Mouse (Mus musculus): ENCODE measurements at regions not wholly inside any gene's neighbourhood (a gene's known extent, or its start where the extent isn't known, plus 50 kb on each side); places are given as distances from the start of the nearest gene placed in this dataset.
A peak's percentile ranks its signal among the peaks of the same experiment; 100 is the strongest.

DNA sequence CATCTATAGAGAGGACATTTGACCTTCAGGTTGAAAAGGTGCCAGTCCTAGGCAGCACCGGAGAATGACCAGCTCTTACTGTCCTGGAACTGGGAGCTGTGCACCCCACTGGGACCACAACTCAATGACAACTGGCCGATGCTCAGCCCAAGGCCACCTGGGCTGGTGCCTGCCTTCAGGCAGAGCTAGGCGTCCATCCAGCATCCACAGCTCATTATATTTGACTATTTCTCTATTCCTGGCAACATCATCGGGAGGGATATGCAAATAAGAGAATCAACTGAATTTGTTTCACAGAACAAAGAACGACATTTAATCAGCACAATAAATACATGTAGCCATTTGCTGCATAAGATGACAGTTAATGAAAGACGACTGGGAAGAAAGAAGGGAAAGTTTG lies 149.0 kb upstream of the Gli2 start:
- Histone ChIP-seq H3K9me3 (no peaks in the 10 kb centered on the region), H3K27me3 (no peaks in the 10 kb centered on the region), H3K4me2 (replicated peaks) (no peak overlapping the region), H3K4me3 (no peak overlapping the region), H3K9ac (replicated peaks) (no peak overlapping the region), H3K27ac (replicated peaks) (peak overlapping the region; percentile 49), H3K4me1 (peaks cover 4% of the 10 kb centered on the region; the same call in 1 of the 2 replicates), H3K36me3 (no peaks in the 10 kb centered on the region)
- peak; percentile 76 for ATAC-seq (replicated peaks)
- WGBS, result 32% methylated on average over 6 of the region's 6 CpGs

DNA sequence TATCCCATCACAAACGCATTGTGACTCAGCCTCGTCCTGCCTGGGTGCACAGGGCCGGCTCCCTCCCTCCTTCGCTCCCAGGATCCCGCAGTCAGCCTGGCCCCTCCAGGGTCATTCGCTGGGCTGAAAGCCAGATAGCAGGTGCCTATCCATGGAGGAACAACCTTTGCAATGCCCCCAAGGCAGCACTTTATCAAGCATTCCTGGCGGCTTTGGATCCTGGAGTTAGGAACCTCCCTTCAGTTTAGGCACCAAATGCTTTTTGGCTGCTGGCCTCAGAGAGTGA lies 143.9 kb upstream of the Gli2 start:
- Histone ChIP-seq H3K4me2 (replicated peaks) (no peak overlapping the region), H3K27ac (replicated peaks) (no peak overlapping the region), H3K27me3 (no peaks in the 10 kb centered on the region), H3K9me3 (no peaks in the 10 kb centered on the region), H3K36me3 (no peaks in the 10 kb centered on the region), H3K4me1 (peaks cover 6% of the 10 kb centered on the region), H3K4me3 (no peak overlapping the region), H3K9ac (replicated peaks) (no peak overlapping the region)
- ATAC-seq (replicated peaks), result no peak
- 58% methylated on average over 7 of the region's 7 CpGs for WGBS

GRCm38 (mm10) chr1:119196674-119197414 lies 143.4 kb upstream of the Gli2 start:
- no peak for ATAC-seq (replicated peaks)
- Histone ChIP-seq H3K9ac (replicated peaks) (no peak overlapping the region), H3K4me1 (peaks cover 3% of the 10 kb centered on the region; the same call in 1 of the 2 replicates), H3K4me2 (replicated peaks) (no peak overlapping the region), H3K4me3 (no peak overlapping the region), H3K36me3 (no peaks in the 10 kb centered on the region), H3K27ac (replicated peaks) (no peak overlapping the region), H3K27me3 (no peaks in the 10 kb centered on the region), H3K9me3 (no peaks in the 10 kb centered on the region)
- 35% methylated on average over 13 of the region's 13 CpGs for WGBS

- no peak for ATAC-seq (replicated peaks)
Measured at GRCm38 (mm10) chr1:119194533-119194932, 141.1 kb upstream of the Gli2 start.

GRCm38 (mm10) chr1:119191177-119191576 lies 137.8 kb upstream of the Gli2 start:
- H3K4me3 ChIP-seq, result no peak overlapping the region
- ATAC-seq (replicated peaks), result no peak
- peaks cover 13% of the 10 kb centered on the region for H3K4me1 ChIP-seq
- H3K9me3 ChIP-seq, result no peaks in the 10 kb centered on the region
- 91% methylated on average over 2 of the region's 2 CpGs for WGBS
- no peak overlapping the region for H3K4me2 ChIP-seq (replicated peaks)
- H3K27me3 ChIP-seq, result no peaks in the 10 kb centered on the region
- H3K27ac ChIP-seq (replicated peaks), result no peak overlapping the region
- H3K36me3 ChIP-seq, result no peaks in the 10 kb centered on the region
- H3K9ac ChIP-seq (replicated peaks), result no peak overlapping the region

More at GRCm38 (mm10) chr1:119194533-119194932, 141.1 kb upstream of the Gli2 start:
- Histone ChIP-seq H3K9ac (replicated peaks) (no peak overlapping the region), H3K27me3 (no peaks in the 10 kb centered on the region), H3K4me3 (no peak overlapping the region), H3K9me3 (no peaks in the 10 kb centered on the region), H3K4me2 (replicated peaks) (no peak overlapping the region), H3K4me1 (peaks cover 12% of the 10 kb centered on the region), H3K36me3 (no peaks in the 10 kb centered on the region), H3K27ac (replicated peaks) (no peak overlapping the region)
- WGBS, result 34% methylated on average over 6 of the region's 6 CpGs

DNA sequence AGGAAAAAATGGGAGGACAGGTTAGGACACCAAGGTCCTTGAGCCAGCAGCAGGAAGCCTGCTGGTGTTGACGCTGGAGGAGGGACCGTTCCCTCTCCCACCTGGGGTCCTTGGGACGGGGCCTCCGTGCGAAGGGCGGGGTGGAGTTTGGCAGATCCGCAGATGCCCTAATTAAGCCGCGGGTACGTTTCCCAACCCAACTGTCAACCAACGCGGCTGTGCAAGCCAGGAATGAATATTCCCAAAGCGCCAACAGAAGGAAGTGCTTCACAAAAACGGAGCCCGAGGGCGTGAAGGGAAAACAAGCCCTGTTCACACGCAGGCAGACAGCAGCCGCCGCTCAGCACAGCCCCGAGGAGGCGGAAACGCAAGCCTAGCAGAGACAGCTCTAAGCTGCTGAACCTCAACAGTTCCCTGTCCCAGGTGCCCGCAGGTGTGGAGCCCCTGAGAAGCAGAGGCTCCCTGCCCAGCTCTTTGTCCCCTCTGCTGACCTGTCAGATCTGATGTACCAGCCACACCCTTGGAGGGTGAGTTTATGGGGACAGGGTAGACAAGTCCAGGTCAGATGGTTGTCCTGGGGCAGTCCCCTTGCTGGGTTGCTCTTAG lies 136.1 kb upstream of the Gli2 start:
- no peaks in the 10 kb centered on the region for H3K27me3 ChIP-seq
- WGBS, result under 1% methylated on average over 23 of the region's 23 CpGs
- H3K9ac ChIP-seq (replicated peaks), result peak overlapping the region; percentile 17; the same call in 1 of the 2 replicates
- H3K27ac ChIP-seq (replicated peaks), result peak overlapping the region; percentile 78
- no peaks in the 10 kb centered on the region for H3K36me3 ChIP-seq
- H3K4me2 ChIP-seq (replicated peaks), result peak overlapping the region; percentile 42
- H3K4me3 ChIP-seq, result peak overlapping the region; percentile 22
- H3K9me3 ChIP-seq, result no peaks in the 10 kb centered on the region
- ATAC-seq (replicated peaks), result peak; percentile 90
- H3K4me1 ChIP-seq, result peaks cover 13% of the 10 kb centered on the region

DNA sequence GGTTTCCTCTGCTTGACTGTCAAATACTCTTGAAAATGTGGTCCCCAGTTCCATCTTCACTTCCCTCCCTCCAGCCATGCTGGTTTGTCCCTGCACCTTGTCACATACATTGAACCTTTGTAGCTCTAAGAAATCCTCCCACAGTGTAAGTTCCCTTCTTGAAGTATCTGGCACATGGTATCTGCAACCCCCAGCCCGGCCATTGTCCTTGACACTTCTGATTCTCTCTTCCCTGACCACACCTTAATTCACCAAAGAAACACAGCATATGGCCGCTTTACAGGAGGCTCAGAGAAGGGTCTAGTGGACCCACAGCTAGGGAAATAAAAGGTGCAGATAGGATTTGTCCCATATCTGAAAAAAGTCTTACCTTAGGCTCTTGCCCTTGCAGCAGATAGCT lies 133.9 kb upstream of the Gli2 start:
- no peaks in the 10 kb centered on the region for H3K36me3 ChIP-seq
- no peak overlapping the region for H3K4me3 ChIP-seq
- peaks cover 13% of the 10 kb centered on the region for H3K4me1 ChIP-seq
- ATAC-seq (replicated peaks), result no peak
- no peak overlapping the region for H3K4me2 ChIP-seq (replicated peaks)
- H3K9me3 ChIP-seq, result no peaks in the 10 kb centered on the region
- no peak overlapping the region for H3K9ac ChIP-seq (replicated peaks)
- 90% methylated on average over 2 of the region's 2 CpGs for whole genome bisulfite sequencing
- H3K27me3 ChIP-seq, result no peaks in the 10 kb centered on the region
- no peak overlapping the region for H3K27ac ChIP-seq (replicated peaks)

DNA sequence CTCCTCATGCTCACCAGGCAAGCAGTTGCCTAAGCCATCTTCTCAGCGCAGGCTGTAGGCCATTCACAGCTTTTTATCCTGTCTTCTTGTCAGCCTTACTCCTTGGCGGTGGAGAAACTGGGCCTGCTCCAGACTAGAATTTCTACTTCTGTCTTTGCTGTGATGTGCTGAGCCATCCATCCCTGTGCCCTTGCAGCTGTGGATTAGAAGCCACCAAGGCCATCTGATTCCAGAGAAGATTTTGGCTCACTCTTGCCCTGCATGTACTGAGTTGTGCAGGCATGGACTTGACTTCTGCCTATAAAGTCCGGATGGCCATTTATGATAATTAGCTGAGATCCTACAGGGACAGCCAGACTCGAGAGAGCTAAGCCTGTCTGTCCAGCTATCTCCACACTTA lies 133.4 kb upstream of the Gli2 start:
- Histone ChIP-seq H3K4me1 (peaks cover 13% of the 10 kb centered on the region), H3K9me3 (no peaks in the 10 kb centered on the region), H3K9ac (replicated peaks) (no peak overlapping the region), H3K4me2 (replicated peaks) (no peak overlapping the region), H3K27ac (replicated peaks) (no peak overlapping the region), H3K27me3 (no peaks in the 10 kb centered on the region), H3K4me3 (no peak overlapping the region), H3K36me3 (no peaks in the 10 kb centered on the region)
- ATAC-seq (replicated peaks), result no peak
- WGBS, result 85% methylated on average over 4 of the region's 4 CpGs

GRCm38 (mm10) chr1:119183558-119184270 lies 130.3 kb upstream of the Gli2 start:
- no peak overlapping the region for H3K27ac ChIP-seq (replicated peaks)
- no peaks in the 10 kb centered on the region for H3K36me3 ChIP-seq
- H3K27me3 ChIP-seq, result no peaks in the 10 kb centered on the region
- H3K4me1 ChIP-seq, result 0 out of 2 replicates have a peak, but pooled peaks cover 3% of the 10 kb centered on the region
- no peak overlapping the region for H3K4me2 ChIP-seq (replicated peaks)
- no peaks in the 10 kb centered on the region for H3K9me3 ChIP-seq
- 79% methylated on average over 17 of the region's 17 CpGs for WGBS
- ATAC-seq (replicated peaks), result no peak
- H3K4me3 ChIP-seq, result no peak overlapping the region
- H3K9ac ChIP-seq (replicated peaks), result no peak overlapping the region

DNA sequence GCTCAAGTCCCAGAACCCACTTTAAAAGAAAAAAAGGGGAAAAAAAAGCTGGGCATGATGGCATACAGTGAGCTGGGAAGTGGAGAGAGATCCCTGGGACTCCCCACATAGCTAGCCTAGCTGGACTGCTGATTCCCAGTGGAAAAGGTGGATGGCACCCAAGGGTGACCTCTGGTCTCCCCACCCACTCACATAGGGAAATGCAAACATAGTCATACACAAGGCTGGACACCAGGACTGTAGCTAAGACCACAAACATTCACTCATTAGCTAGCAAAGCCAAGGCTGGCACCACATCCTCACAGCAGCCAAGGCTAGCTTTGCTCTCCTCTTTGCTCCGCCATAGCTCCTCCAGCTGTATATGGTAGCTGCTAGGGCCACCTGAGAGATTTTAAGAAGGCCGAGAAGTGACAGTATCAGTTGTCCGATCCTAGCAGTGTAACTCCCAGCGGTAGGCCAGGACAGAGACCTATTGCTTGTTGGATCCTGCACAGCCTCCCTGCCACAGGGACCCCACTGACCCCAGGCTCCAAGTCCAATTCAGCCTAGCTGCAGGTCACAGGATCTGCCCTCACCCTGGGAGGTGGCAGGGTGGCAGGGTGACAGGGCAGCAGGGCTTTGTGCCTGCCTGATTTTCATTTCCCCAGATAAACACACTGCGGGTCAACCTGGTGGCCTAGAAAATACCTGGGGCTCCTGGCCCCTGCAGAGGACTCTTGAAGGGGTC lies 119.8 kb upstream of the Gli2 start:
- no peaks in the 10 kb centered on the region for H3K4me1 ChIP-seq
- ATAC-seq (replicated peaks), result no peak
- 71% methylated on average over 5 of the region's 5 CpGs for WGBS
- no peak overlapping the region for H3K9ac ChIP-seq (replicated peaks)
- no peak overlapping the region for H3K27ac ChIP-seq (replicated peaks)
- no peaks in the 10 kb centered on the region for H3K36me3 ChIP-seq
- H3K27me3 ChIP-seq, result no peaks in the 10 kb centered on the region
- H3K4me2 ChIP-seq (replicated peaks), result no peak overlapping the region
- H3K9me3 ChIP-seq, result no peaks in the 10 kb centered on the region
- H3K4me3 ChIP-seq, result no peak overlapping the region

GRCm38 (mm10) chr1:119167443-119167842 lies 114.0 kb upstream of the Gli2 start:
- no peak overlapping the region for H3K4me3 ChIP-seq
- no peak for ATAC-seq (replicated peaks)
- H3K36me3 ChIP-seq, result no peaks in the 10 kb centered on the region
- no peak overlapping the region for H3K9ac ChIP-seq (replicated peaks)
- 80% methylated on average over 5 of the region's 5 CpGs for WGBS
- no peaks in the 10 kb centered on the region for H3K27me3 ChIP-seq
- no peak overlapping the region for H3K27ac ChIP-seq (replicated peaks)
- H3K4me1 ChIP-seq, result no peaks in the 10 kb centered on the region
- no peak overlapping the region for H3K4me2 ChIP-seq (replicated peaks)
- H3K9me3 ChIP-seq, result no peaks in the 10 kb centered on the region

DNA sequence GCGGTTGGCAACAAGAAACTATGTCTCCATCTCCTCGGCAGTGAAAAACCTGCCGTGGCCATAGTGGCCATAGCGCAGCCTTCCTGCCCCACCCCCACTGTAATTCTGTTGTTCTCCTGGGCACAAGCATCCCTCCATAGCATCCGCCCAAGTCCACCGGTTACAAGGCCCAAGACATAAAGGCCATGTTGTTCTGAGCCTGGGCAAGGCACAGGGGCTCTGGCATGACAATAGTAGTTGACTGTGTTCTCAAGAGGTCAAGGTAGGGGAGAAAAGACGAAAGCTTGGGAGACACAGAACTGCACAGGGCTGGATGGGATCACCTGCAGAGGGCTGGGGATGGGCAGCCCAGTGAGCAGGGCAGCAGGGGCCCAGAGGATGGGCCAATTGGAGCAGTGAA lies 112.9 kb upstream of the Gli2 start:
- no peak overlapping the region for H3K4me2 ChIP-seq (replicated peaks)

More for the DNA sequence above, 112.9 kb upstream of the Gli2 start:
- Histone ChIP-seq H3K4me1 (no peaks in the 10 kb centered on the region), H3K27ac (replicated peaks) (no peak overlapping the region), H3K36me3 (no peaks in the 10 kb centered on the region), H3K27me3 (no peaks in the 10 kb centered on the region), H3K9me3 (no peaks in the 10 kb centered on the region), H3K9ac (replicated peaks) (no peak overlapping the region), H3K4me3 (no peak overlapping the region)
- no peak for ATAC-seq (replicated peaks)
- 68% methylated on average over 7 of the region's 7 CpGs for WGBS

Measured in forebrain, embryonic 15.5 days (tissue).